Mouse (Mus musculus) ES-E14 (cell line): ENCODE data around the gene Hsd17b10. TPM values are rescaled to one million over a fixed set of nuclear protein-coding genes. Genes with fewer than 3 reads are reported as not detected.

ENCODE experiments used
- DNase-seq: peaks from one replicate; pipeline ENCODE4 v3.0.0-alpha.2; 2013; ENCODE audit warnings: low read depth, low spot score
- H3K27ac ChIP-seq: 2 replicates; pipeline ENCODE4 v1.5.1; 2012; ENCODE audit warnings: low read depth, mild to moderate bottlenecking, low read length, moderate library complexity, mixed read lengths; ENCODE audit not compliant: poor library complexity, insufficient read depth, severe bottlenecking
- H3K36me3 ChIP-seq: 2 replicates; pipeline ENCODE4 v1.6.1; 2012; ENCODE audit warnings: mild to moderate bottlenecking, low read length, moderate library complexity, mixed read lengths; ENCODE audit not compliant: control insufficient read depth, poor library complexity, insufficient read depth, severe bottlenecking
- H3K4me1 ChIP-seq, 2 experiments: fragments of 150-350 bp in 1 of 2; sonication (generic) in 1 of 2; 2 replicates each; pipeline ENCODE4 v1.6.1; 2012; ENCODE audit warnings: low read length in 2 of 2, mild to moderate bottlenecking in 1 of 2, mixed read lengths in 1 of 2; ENCODE audit not compliant: control insufficient read depth in 2 of 2, insufficient read depth in 2 of 2, poor library complexity in 1 of 2
- H3K4me3 ChIP-seq, 2 experiments: fragments of 150-350 bp in 1 of 2; sonication (generic) in 1 of 2; 2 replicates each; pipeline ENCODE4 v1.5.1; 2012; ENCODE audit warnings: low read length in 2 of 2, low read depth in 1 of 2, mild to moderate bottlenecking in 1 of 2, mixed read lengths in 1 of 2; ENCODE audit not compliant: insufficient read depth in 1 of 2, poor library complexity in 1 of 2, severe bottlenecking in 1 of 2
- H3K9ac ChIP-seq: 2 replicates; pipeline ENCODE4 v1.6.1; 2012; ENCODE audit warnings: low read depth, mild to moderate bottlenecking, low read length, mixed read lengths; ENCODE audit not compliant: poor library complexity, insufficient read depth, severe bottlenecking
- H3K9me3 ChIP-seq: fragments of 150-350 bp; sonication (generic); 2 replicates; pipeline ENCODE4 v1.6.1; 2012; ENCODE audit warnings: low read depth, mild to moderate bottlenecking, low read length; ENCODE audit not compliant: control insufficient read depth, insufficient read depth
- CHD2 ChIP-seq: IDR thresholded peaks from 2 replicates; pipeline ENCODE4 v1.6.1; 2014; ENCODE audit warnings: mild to moderate bottlenecking, low read depth, low read length, inconsistent platforms
- HCFC1 ChIP-seq: IDR thresholded peaks from 2 replicates; pipeline ENCODE4 v1.6.1; 2012; ENCODE audit warnings: low read length, inconsistent platforms, borderline replicate concordance; ENCODE audit not compliant: insufficient read depth
- MAFK ChIP-seq: IDR thresholded peaks from 2 replicates; pipeline ENCODE4 v1.6.1; 2014; ENCODE audit warnings: mild to moderate bottlenecking, low read depth, low read length, inconsistent platforms; ENCODE audit not compliant: insufficient read depth
- ZC3H11A ChIP-seq: IDR thresholded peaks from 2 replicates; pipeline ENCODE4 v1.6.1; 2012; ENCODE audit warnings: low read depth, mild to moderate bottlenecking, inconsistent platforms, low read length, borderline replicate concordance
- ZNF384 ChIP-seq: IDR thresholded peaks from 2 replicates; pipeline ENCODE4 v1.6.1; 2012; ENCODE audit warnings: low read depth, low read length, inconsistent platforms
- in situ Hi-C, 2 experiments: fragments of 600-800 bp; cut with MboI; formaldehyde crosslinking; loops; one replicate each; pipeline ENCODE4 v1.15.1; 2025; ENCODE audit warnings: low sequenced_read_pairs in 2 of 2, inconsistent platforms in 1 of 2; ENCODE audit not compliant: unreplicated experiment in 2 of 2
- total RNA-seq: library from RNA; depleted of rRNA; stranded (reverse); fragments of 300-350 nt; gene quantifications from 2 replicates; pipeline ENCODE4 v1.2.3, GENCODE M21; 2012; rRNA removed

Hsd17b10 gene
- total RNA-seq, 1 experiment: 69.9 TPM

DNA sequence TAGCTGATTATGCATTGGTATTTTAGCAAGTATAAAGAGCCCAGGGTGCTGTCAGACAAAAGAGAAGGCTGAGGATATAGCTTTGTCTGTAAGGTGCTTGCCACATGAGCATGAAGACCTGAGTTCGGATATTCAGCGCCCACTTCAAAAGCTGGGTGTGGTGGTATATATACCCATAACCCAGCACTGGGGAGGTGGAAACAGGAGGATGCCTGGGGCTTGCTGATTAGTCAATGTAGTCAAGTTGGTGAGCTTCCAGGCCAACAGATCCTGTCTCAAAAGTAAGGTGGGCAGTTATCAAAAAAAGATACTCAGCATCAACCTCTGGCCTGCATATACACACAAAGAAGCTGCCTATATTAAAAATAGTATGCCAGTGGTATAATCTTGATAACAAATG, 17.6 kb downstream of the Hsd17b10 start:
- Histone ChIP-seq H3K27ac (no peak overlapping the region), H3K9me3 (no peaks in the 10 kb centered on the region), H3K4me1 (no peaks in the 10 kb centered on the region), H3K36me3 (no peaks in the 10 kb centered on the region; the same call in 1 of the 2 replicates), H3K9ac (no peak overlapping the region), H3K4me3 (no peak overlapping the region)
- TF ChIP-seq HCFC1 (no peak), CHD2 (no peak), ZC3H11A (no peak), MAFK (no peak), ZNF384 (no peak)
- no peak for DNase-seq
- in situ Hi-C loops: no loop called here

DNA sequence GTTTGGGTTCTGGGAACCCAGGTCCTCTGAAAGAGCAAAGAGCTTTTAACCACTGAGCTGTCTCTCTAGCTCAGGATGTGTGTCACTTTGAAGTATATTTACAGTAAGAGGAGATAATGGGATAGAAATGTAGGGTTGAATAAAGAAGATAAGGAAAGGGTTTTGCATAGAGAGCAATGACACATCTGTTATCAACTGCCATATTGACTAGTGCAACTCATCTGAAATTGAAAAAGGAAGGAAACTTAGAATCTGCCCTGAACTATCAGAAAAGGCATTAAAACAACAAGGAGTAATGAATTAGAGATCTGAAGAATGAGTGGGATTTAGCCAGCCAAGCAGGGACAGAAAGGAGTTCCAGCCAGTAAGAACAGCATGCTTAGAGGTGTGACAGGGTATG, 38.2 kb downstream of the Hsd17b10 start:
- Histone ChIP-seq H3K36me3 (peaks cover 3% of the 10 kb centered on the region), H3K4me1 (no peaks in the 10 kb centered on the region), H3K9ac (no peak overlapping the region), H3K9me3 (no peaks in the 10 kb centered on the region), H3K27ac (no peak overlapping the region), H3K4me3 (no peak overlapping the region)
- in situ Hi-C loops: no loop called here
- no peak for DNase-seq
- no peak for TF ChIP-seq HCFC1
- TF ChIP-seq ZC3H11A: no peak
- no peak for TF ChIP-seq CHD2
- TF ChIP-seq ZNF384: no peak
- TF ChIP-seq MAFK: no peak

DNA sequence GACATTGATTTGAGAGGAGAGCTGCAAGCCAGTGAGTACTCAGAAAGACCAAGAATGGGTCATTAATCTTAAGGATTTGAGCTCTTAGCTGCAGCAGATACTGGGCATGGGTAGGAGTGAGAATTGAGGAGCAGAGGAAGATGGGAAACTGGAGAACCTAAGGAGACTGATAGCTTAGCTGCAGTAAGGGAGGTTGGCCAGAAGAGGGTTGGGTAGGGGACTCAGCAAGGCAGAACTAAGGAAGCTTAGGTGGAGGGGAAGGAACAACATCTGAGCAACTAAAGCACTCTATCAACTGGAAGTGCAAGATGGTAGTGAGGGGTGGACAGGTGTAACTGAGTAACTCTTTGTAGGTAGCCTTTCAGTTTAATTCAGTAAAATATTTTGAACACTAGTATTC, 45.6 kb downstream of the Hsd17b10 start:
- DNase-seq: no peak
- TF ChIP-seq MAFK (no peak), HCFC1 (no peak), ZC3H11A (no peak), CHD2 (no peak), ZNF384 (no peak)
- no peaks in the 10 kb centered on the region for H3K9me3 ChIP-seq
- in situ Hi-C loops: no loop called here
- H3K4me3 ChIP-seq: no peak overlapping the region
- no peaks in the 10 kb centered on the region for H3K4me1 ChIP-seq
- no peak overlapping the region for H3K9ac ChIP-seq
- no peak overlapping the region for H3K27ac ChIP-seq
- peaks cover 7% of the 10 kb centered on the region for H3K36me3 ChIP-seq

GRCm38 (mm10) chrX:152052546-152052945, 50.9 kb downstream of the Hsd17b10 start:
- in situ Hi-C loops: no loop called here
- no peak overlapping the region for H3K27ac ChIP-seq
- H3K9ac ChIP-seq: no peak overlapping the region
- H3K4me1 ChIP-seq: no peaks in the 10 kb centered on the region
- no peak overlapping the region for H3K4me3 ChIP-seq
- TF ChIP-seq ZNF384 (no peak), HCFC1 (no peak), CHD2 (no peak), ZC3H11A (no peak), MAFK (no peak)
- peaks cover 6% of the 10 kb centered on the region for H3K36me3 ChIP-seq
- DNase-seq: no peak
- no peaks in the 10 kb centered on the region for H3K9me3 ChIP-seq

Other genes starting within 250 kb of the Hsd17b10 start
- gene Huwe1, start 201.0 kb upstream of the Hsd17b10 start, total RNA-seq: 304 and 351 TPM in 2 replicates
- gene Ribc1, start 14.4 kb downstream of the Hsd17b10 start, total RNA-seq: 5.0 and 6.8 TPM in 2 replicates
- gene Smc1a, start 14.6 kb downstream of the Hsd17b10 start, total RNA-seq: 61.3 and 63.5 TPM in 2 replicates
- 1.2 and 1.3 TPM in 2 replicates for gene Iqsec2, start 142.4 kb downstream of the Hsd17b10 start, total RNA-seq
- gene Kdm5c, start 231.2 kb downstream of the Hsd17b10 start, total RNA-seq: 128 and 151 TPM in 2 replicates